Mouse (Mus musculus) small intestine, adult 2 months (tissue): ENCODE results near the gene Fam229a.

Source experiments
- CTCF ChIP-seq: fragments of 200-500 bp; IDR thresholded peaks from 2 replicates; pipeline ENCODE4 v1.5.1; 2012; ENCODE audit warnings: low read depth, mild to moderate bottlenecking, control low read depth, inconsistent platforms, low read length, moderate library complexity, mixed read lengths; ENCODE audit not compliant: insufficient replicate concordance, insufficient read length; ENCODE audit errors: extremely low read depth
- POLR2A ChIP-seq: fragments of 200-500 bp; IDR thresholded peaks from 2 replicates; pipeline ENCODE4 v1.6.1; 2012; ENCODE audit warnings: low read depth, mild to moderate bottlenecking, control low read depth, inconsistent platforms, low read length, moderate library complexity

- TF ChIP-seq POLR2A, result no peak
- no peak for TF ChIP-seq CTCF
Measured at GRCm38 (mm10) chr4:129500017-129500416, 9.0 kb downstream of the Fam229a start.
